Mouse (Mus musculus): Measurements from ENCODE around the gene Tmigd3. TPM values are rescaled to one million over a fixed set of nuclear protein-coding genes. Genes with fewer than 3 reads are reported as not detected.

The Tmigd3 gene
- 0.46 TPM in 1 of 2 replicates, not detected in the other for polyA plus RNA-seq (2012; rRNA removed)

DNA sequence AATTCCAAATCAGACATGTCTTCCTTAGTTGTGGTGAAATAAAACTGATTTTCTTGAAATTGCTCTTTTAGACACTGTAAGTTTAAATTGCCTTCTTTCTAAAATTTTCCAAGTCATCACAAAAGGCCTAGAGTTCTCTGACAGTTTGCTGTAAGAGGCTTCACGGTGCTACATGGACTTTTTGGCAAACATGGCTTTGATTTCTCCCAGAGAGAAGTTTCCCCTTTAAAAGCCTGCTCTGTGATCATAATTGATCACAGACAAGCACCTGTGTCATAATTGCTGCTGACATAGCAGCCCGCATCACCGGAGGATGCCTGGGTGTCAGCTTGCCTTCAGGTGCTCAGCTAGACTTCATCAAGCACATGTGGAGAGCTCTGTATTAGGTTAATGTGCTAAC, at the start of gene Tmigd3, which contains the start of gene Adora3:
TSS of gene Tmigd3 (plus strand) at position 346 of the 400 bp plus-strand sequence.
TSS of gene Adora3 (plus strand) at position 301 of the 400 bp plus-strand sequence.

DNA sequence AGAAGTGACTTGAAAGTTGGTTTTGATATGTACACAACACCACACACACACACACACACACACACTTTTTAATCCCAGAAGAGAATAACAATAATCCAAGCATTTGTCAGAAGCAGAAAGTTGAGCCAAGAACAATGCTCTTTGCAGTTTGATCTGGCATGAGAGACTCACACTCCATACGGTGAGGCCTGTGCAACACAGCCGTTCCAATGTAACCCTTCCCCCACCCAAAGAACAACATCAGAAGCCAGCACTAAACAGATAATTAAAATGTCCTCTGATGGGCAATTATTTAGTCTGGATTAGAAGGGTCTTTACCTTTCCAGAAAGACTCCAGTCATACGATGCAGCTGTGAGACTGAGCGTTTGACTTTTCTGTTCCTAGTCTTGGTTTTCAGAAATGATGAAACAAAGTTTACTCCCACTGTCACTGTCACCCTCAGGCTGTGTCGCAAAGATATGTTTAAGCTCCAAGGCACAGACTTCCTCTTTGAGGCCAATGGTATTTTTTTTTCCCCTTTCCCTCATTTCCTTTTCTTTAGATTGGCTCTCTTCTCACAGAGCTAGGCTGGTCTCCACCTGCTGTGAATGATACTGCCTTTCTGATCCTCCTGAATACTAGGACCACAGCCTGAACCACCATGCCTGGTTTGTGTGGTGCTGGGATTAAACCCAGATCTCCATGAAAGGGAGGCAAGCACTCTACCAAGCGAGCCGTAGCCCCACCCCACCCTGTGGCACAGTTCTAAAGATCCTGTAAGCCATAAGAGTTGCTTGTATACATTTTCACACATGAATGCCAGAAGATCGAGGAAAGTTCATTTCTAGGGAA, 61.8 kb downstream of the Tmigd3 start, which contains the start of gene I830077J02Rik:
TSS of gene I830077J02Rik (minus strand) at position 425 of the 832 bp plus-strand sequence.

DNA sequence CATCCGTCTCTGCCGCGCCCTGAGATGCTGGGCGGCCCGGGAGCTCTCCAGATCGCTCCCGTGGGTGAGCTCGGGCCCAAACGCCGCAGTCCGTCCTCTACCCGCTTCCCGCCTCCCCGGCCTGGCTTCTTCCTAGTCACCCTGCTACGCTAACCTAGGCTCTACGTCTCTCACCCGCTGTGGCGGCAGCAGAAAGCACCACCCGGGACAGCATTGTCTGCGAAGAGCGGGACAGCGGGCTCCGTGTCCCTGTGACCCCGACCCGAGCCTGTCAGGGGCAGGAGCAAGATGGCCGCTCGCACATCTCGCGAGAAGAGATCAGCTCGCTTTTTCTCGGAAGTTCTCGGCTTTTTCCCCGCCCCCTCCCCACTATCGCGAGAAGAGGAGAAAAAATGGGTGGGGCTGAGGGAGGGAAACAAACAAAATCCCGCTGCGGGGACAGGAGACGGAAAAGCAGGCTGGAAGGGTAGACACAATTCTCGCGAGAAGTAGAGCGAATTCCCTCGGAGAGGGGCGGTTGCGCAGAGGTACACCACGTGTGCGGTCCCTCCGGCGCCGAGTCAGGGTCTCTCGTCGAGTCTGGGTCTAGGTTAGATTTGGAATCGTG, 88.4 kb downstream of the Tmigd3 start, which contains the start of gene Wdr77:
TSS of gene Wdr77 (plus strand) at position 396 of the 607 bp plus-strand sequence.

DNA sequence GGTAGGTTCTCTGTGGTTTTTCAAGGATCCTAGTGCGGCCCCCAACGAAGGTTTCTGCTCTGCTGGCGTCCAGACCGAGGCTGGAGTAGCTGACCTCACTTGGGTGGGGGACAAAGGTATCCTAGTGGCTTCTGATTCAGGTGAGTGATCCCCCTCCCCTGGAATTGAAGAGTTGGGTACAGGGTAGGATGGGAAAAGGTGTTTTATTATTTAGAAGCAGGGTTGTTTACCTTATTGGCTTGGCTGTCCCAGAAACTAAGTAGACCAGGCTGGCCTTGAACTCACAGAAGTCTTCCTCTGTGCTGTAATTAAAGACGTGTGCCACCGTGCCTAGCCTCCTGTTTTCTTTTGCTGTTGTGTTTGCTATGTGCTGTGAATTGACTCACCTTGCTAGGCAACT, 89.3 kb downstream of the Tmigd3 start, which contains the start of gene Atp5f1:
TSS of gene Atp5f1 (minus strand) at position 101 of the 400 bp plus-strand sequence.

DNA sequence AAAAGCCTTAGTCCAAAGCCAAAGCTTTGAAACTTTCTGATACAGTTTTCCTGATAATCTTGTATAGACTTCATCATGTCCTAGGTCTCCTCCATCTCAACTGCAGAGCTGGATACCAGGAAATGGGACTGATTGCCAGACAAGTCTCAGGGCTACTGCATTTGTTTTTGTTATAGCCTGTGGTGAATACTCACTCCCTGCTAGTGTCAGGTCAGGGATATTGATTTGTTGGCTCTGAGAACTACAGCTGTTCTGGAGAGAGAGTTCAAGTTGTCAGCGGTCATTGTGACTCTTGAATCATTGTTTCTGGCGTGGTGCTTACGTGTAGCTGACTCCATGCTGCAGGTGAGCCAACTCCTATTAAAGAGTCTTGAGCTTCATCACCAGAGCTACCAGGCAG, 102.7 kb downstream of the Tmigd3 start, which contains the start of gene Ovgp1:
TSS of gene Ovgp1 (plus strand) at position 301 of the 400 bp plus-strand sequence.

Other genes with a start within 250 kb of the Tmigd3 start
- 4.8 and 10.4 TPM in 2 replicates for gene Ddx20, start 183.3 kb upstream of the Tmigd3 start, polyA plus RNA-seq (2012; rRNA removed)
- 1.5 and 1.7 TPM in 2 replicates for gene Inka2, start 166.3 kb upstream of the Tmigd3 start, polyA plus RNA-seq (2012; rRNA removed)
- gene Rap1a, start 69.6 kb upstream of the Tmigd3 start, polyA plus RNA-seq (2012; rRNA removed), result 0.53 and 1.1 TPM in 2 replicates
- 0.26 and 0.28 TPM in 2 replicates for gene Adora3, start within 50 bp of the Tmigd3 start, polyA plus RNA-seq (2012; rRNA removed)
- gene I830077J02Rik, start 61.8 kb downstream of the Tmigd3 start, polyA plus RNA-seq (2012; rRNA removed), result 0.16 and 0.23 TPM in 2 replicates
- 6.2 and 11.8 TPM in 2 replicates for gene Wdr77, start 88.5 kb downstream of the Tmigd3 start, polyA plus RNA-seq (2012; rRNA removed)
- 131 and 150 TPM in 2 replicates for gene Atp5f1, start 89.2 kb downstream of the Tmigd3 start, polyA plus RNA-seq (2012; rRNA removed)
- 0.12 and 0.34 TPM in 2 replicates for gene Ovgp1, start 102.8 kb downstream of the Tmigd3 start, polyA plus RNA-seq (2012; rRNA removed)
- not detected in 2 replicates for gene Pifo, start 143.7 kb downstream of the Tmigd3 start, polyA plus RNA-seq (2012; rRNA removed)
- gene Chil5, start 161.9 kb downstream of the Tmigd3 start, polyA plus RNA-seq (2012; rRNA removed), result 0.17 TPM in 1 of 2 replicates, not detected in the other
- 1,935 and 3,003 TPM in 2 replicates for gene Chia1, start 242.3 kb downstream of the Tmigd3 start, polyA plus RNA-seq (2012; rRNA removed)